Mouse (Mus musculus) C2C12 (cell line): Measurements from ENCODE around the gene Paqr4.

Experiments
- CTCF ChIP-seq: IDR thresholded peaks from one replicate; pipeline ENCODE4 v1.5.1; 2011; ENCODE audit not compliant: control insufficient read depth, insufficient read depth, insufficient read length
- FOSL1 ChIP-seq: IDR thresholded peaks from one replicate; pipeline ENCODE4 v1.8.0; 2011; ENCODE audit warnings: mild to moderate bottlenecking, low read length; ENCODE audit not compliant: poor library complexity, insufficient read depth, severe bottlenecking
- MAX ChIP-seq: IDR thresholded peaks from one replicate; pipeline ENCODE4 v1.6.1; 2011; ENCODE audit warnings: mild to moderate bottlenecking, control low read depth
- MYOD1 ChIP-seq: IDR thresholded peaks from one replicate; pipeline ENCODE4 v1.6.1; 2011; ENCODE audit warnings: low read depth; ENCODE audit not compliant: control insufficient read depth, insufficient read length
- MYOG ChIP-seq: IDR thresholded peaks from one replicate; pipeline ENCODE4 v1.6.1; 2011; ENCODE audit not compliant: control insufficient read depth, insufficient read length; ENCODE audit errors: extremely low read depth
- USF1 ChIP-seq: IDR thresholded peaks from one replicate; pipeline ENCODE4 v1.6.1; 2011; ENCODE audit warnings: low read depth, mild to moderate bottlenecking, control low read depth, moderate library complexity

DNA sequence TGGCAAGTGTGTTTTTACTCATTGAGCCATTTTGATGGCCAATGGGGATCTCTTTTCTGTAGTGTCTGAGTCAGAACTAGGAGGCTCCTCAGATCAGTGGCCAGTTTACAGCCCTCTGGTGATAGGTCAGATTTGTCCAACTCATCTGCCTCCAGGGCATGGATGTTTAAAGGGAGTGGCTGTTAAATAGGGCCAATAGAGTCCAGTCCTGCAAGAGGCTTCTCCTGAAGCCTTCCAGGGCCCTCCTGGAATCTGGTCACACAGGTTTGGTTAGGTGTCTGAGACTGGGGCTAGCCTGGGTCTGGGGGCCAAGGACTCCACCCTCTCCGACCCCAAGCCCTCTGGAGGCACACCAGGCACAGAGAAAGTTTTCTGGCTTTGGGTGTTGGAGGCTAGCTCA lies 46.2 kb downstream of the Paqr4 start:
- no peak for TF ChIP-seq MAX
- no peak for TF ChIP-seq CTCF
- TF ChIP-seq USF1: no peak
- TF ChIP-seq MYOD1: no peak
- no peak for TF ChIP-seq MYOG
- no peak for TF ChIP-seq FOSL1
